Mouse (Mus musculus) neural tube, embryonic 14.5 days (tissue): ENCODE measurements at regions not wholly inside any gene's neighbourhood (a gene's known extent, or its start where the extent isn't known, plus 50 kb on each side); places are given as distances from the start of the nearest gene placed in this dataset.

ENCODE experiments used
- ATAC-seq: fragments of 200-750 bp; cut with Nextera tagmentation; 2 replicates; pipeline ENCODE4 v1.8.0; 2017; ENCODE audit warnings: low read depth, mild to moderate bottlenecking, moderate TSS enrichment, moderate library complexity
- H3K27ac ChIP-seq: fragments of 300-500 bp; sonication (generic); 2 replicates; pipeline ENCODE4 v1.5.1; 2014; ENCODE audit warnings: low read depth, mild to moderate bottlenecking, control low read depth, low read length, moderate library complexity, mixed read lengths
- H3K27me3 ChIP-seq: fragments of 300-500 bp; sonication (generic); 2 replicates; pipeline ENCODE4 v1.6.1; 2014; ENCODE audit warnings: low read length; ENCODE audit not compliant: control insufficient read depth, insufficient read depth
- H3K36me3 ChIP-seq: fragments of 300-500 bp; sonication (generic); 2 replicates; pipeline ENCODE4 v1.6.1; 2014; ENCODE audit warnings: low read length, mixed read lengths; ENCODE audit not compliant: control insufficient read depth, insufficient read depth
- H3K4me1 ChIP-seq: fragments of 300-500 bp; sonication (generic); 2 replicates; pipeline ENCODE4 v1.6.1; 2014; ENCODE audit warnings: low read length; ENCODE audit not compliant: control insufficient read depth, insufficient read depth
- H3K4me2 ChIP-seq: fragments of 300-500 bp; sonication (generic); 2 replicates; pipeline ENCODE4 v1.6.1; 2014; ENCODE audit warnings: mild to moderate bottlenecking, low read depth, low read length, control low read depth
- H3K4me3 ChIP-seq: fragments of 300-500 bp; sonication (generic); 2 replicates; pipeline ENCODE4 v1.5.1; 2014; ENCODE audit warnings: low read depth, low read length, control low read depth, mixed read lengths
- H3K9ac ChIP-seq: fragments of 300-500 bp; sonication (generic); replicated peaks from 2 replicates; pipeline ENCODE4 v1.6.1; 2014; ENCODE audit warnings: low read depth, mild to moderate bottlenecking, control low read depth, low read length, mixed read lengths
- H3K9me3 ChIP-seq: fragments of 300-500 bp; sonication (generic); 2 replicates; pipeline ENCODE4 v1.6.1; 2016; ENCODE audit warnings: low read length; ENCODE audit not compliant: control insufficient read depth
- WGBS: fragments of 180-500 bp; shearing (Covaris S2); extraction: QIAGEN DNeasy Blood & Tissue Kit; methylation state at CpG from one replicate; pipeline ENCODE4 v1.1.7; 2014; 5-methylcytosine and 5-hydroxymethylcytosine counted together

- Histone ChIP-seq H3K27ac (no peak overlapping the region), H3K4me2 (no peak overlapping the region), H3K9me3 (no peaks in the 10 kb centered on the region), H3K36me3 (no peaks in the 10 kb centered on the region), H3K4me1 (no peaks in the 10 kb centered on the region), H3K4me3 (no peak overlapping the region), H3K27me3 (no peaks in the 10 kb centered on the region), H3K9ac (no peak overlapping the region)
- 63% methylated on average over 6 of the region's 6 CpGs for WGBS
- ATAC-seq = no peak
These were observed 51.8 kb upstream of the Zdhhc25 start for GRCm38 (mm10) chr15:88548261-88548660.
